8 mouse cellular contexts compared by ENCODE assay signal in the genomic region with DNA sequence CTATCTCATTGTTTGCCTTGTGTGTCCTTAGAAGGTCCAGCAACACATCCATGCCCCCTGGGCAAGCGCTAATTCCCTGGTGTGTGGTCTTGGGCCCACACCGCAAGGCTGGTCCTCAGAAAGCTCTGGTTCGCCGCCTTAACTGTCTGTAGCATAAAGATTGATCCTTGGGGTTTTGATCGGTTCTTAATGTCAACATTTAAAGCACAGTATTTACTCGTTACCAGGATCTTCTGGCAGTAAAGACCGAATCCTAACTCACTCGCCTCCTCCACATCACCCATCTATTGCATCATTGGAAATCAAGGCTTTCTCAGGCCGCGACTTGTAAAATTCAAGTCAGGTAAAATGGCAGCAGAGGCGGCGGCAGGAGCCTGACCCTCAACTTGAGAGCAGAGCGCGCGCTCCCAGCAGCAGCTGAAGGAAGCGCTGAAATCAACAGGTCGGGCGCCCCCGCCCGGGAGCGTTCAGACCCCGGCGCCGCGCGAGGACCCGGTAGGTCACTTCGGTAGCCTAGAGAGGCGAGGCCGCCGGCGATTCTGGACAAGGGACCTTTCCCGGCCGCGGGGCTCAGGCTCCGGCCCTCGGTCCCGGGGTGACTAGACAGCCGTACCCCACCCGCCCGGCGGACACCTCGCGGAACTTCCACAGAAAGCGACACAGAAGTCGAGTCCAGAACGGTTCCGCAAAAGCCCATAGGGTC. TPM values are rescaled to one million over a fixed set of nuclear protein-coding genes. Genes with fewer than 3 reads are reported as not detected.
DNase-seq lines count a peak whose midpoint lies in the region; ATAC-seq and TF ChIP-seq lines count a peak whose summit lies in the region.

No protein-coding gene starts in this region.

- peak; percentile 22 for ATAC-seq in granulocyte monocyte progenitor cell, adult 5-6 weeks (replicated peaks; ENCODE audit: poor library complexity, severe bottlenecking)
- peak; percentile 36 for ATAC-seq in intestine, postnatal 0 days
- ATAC-seq in limb, embryonic 13.5 days (ENCODE audit: low FRiP score, low read depth): peak; percentile 70
- ATAC-seq in midbrain, embryonic 13.5 days: peak; percentile 72; the same call in 1 of the 2 replicates
- ATAC-seq in monocyte, adult 5-6 weeks (replicated peaks; ENCODE audit: insufficient number of reproducible peaks, low FRiP score, low TSS enrichment, poor library complexity, severe bottlenecking): no peak

- H3K36me3 ChIP-seq in intestine, postnatal 0 days (ENCODE audit: control insufficient read depth, insufficient read depth): no peaks in the 10 kb centered on the region
- no peaks in the 10 kb centered on the region for H3K36me3 ChIP-seq in limb, embryonic 13.5 days
- no peaks in the 10 kb centered on the region for H3K36me3 ChIP-seq in midbrain, embryonic 13.5 days

- H3K4me3 ChIP-seq in intestine, postnatal 0 days (ENCODE audit: low read depth, low read length): peak overlapping the region; percentile 73
- H3K4me3 ChIP-seq in limb, embryonic 13.5 days: peak overlapping the region; percentile 74
- H3K4me3 ChIP-seq in midbrain, embryonic 13.5 days (replicated peaks): peak overlapping the region; percentile 62

- peak overlapping the region; percentile 57 for H3K9ac ChIP-seq in intestine, postnatal 0 days (ENCODE audit: low read depth, low read length)
- H3K9ac ChIP-seq in limb, embryonic 13.5 days: peak overlapping the region; percentile 74
- peak overlapping the region; percentile 64 for H3K9ac ChIP-seq in midbrain, embryonic 13.5 days (replicated peaks)

- TF ChIP-seq CTCF in intestine, postnatal 0 days (IDR thresholded peaks at IDR 0.05; ENCODE audit: low read depth): peak; percentile 54

- peak overlapping the region; percentile 75 for H3K27ac ChIP-seq in intestine, postnatal 0 days (ENCODE audit: low read depth, low read length)
- peak overlapping the region; percentile 44; the same call in 1 of the 2 replicates for H3K27ac ChIP-seq in limb, embryonic 13.5 days
- H3K27ac ChIP-seq in midbrain, embryonic 13.5 days: no peak overlapping the region

- H3K4me2 ChIP-seq in intestine, postnatal 0 days (replicated peaks; ENCODE audit: low read depth): peak overlapping the region; percentile 87
- H3K4me2 ChIP-seq in limb, embryonic 13.5 days (replicated peaks): peak overlapping the region; percentile 96
- peak overlapping the region; percentile 100 for H3K4me2 ChIP-seq in midbrain, embryonic 13.5 days (replicated peaks)

- no peaks in the 10 kb centered on the region for H3K9me3 ChIP-seq in intestine, postnatal 0 days (ENCODE audit: control insufficient read depth)
- no peaks in the 10 kb centered on the region for H3K9me3 ChIP-seq in limb, embryonic 13.5 days
- H3K9me3 ChIP-seq in midbrain, embryonic 13.5 days: no peaks in the 10 kb centered on the region

- peaks cover 6% of the 10 kb centered on the region; the same call in 1 of the 2 replicates for H3K27me3 ChIP-seq in intestine, postnatal 0 days (replicated peaks; ENCODE audit: control insufficient read depth, insufficient read depth, low read length)
- peaks cover 16% of the 10 kb centered on the region for H3K27me3 ChIP-seq in limb, embryonic 13.5 days
- H3K27me3 ChIP-seq in midbrain, embryonic 13.5 days: peaks cover 20% of the 10 kb centered on the region

- WGBS in intestine, postnatal 0 days: 4% methylated on average over 48 of the region's 48 CpGs
- WGBS in limb, embryonic 13.5 days: 2% methylated on average over 48 of the region's 48 CpGs
- 3% methylated on average over 48 of the region's 48 CpGs for WGBS in midbrain, embryonic 13.5 days

- peak; percentile 90 for DNase-seq in adrenal gland, adult 2 months
- DNase-seq in embryo, embryonic 11 days: peak; percentile 92
- DNase-seq in spleen, adult 12 weeks (ENCODE audit: low spot score): peak; percentile 47

- no peaks in the 10 kb centered on the region for H3K4me1 ChIP-seq in intestine, postnatal 0 days (replicated peaks; ENCODE audit: control insufficient read depth, insufficient read depth, low read length)
- peaks cover 17% of the 10 kb centered on the region for H3K4me1 ChIP-seq in limb, embryonic 13.5 days
- peaks cover 10% of the 10 kb centered on the region for H3K4me1 ChIP-seq in midbrain, embryonic 13.5 days (replicated peaks)

RNA-seq across cellular contexts. Expression of a gene that starts 0.7 kb away (rescaled TPM):
- 10 to 100 TPM; 17.9 to 18.2 TPM for total RNA-seq in adrenal gland, adult 2 months (2021)
- polyA plus RNA-seq in adrenal gland, adult 2 months (2012; rRNA removed): 1.3 and 1.5 TPM in 2 replicates
- total RNA-seq in granulocyte monocyte progenitor cell, adult 5-6 weeks (2014; fragmentation: Nextera tagmentation): 0.19 TPM in 1 of 2 replicates, not detected in the other
- 0.26 and 1.6 TPM in 2 replicates for total RNA-seq in granulocyte monocyte progenitor cell, adult 5-6 weeks (2017)
- polyA plus RNA-seq in intestine, postnatal 0 days (2015; fragmentation: Nextera tagmentation; extraction: Ambion mirVana): 2.7 and 2.9 TPM in 2 replicates
- polyA plus RNA-seq in limb, embryonic 13.5 days (2015; fragmentation: Nextera tagmentation; extraction: Ambion mirVana): 1.7 and 1.9 TPM in 2 replicates
- polyA plus RNA-seq in midbrain, embryonic 13.5 days (2015; fragmentation: Nextera tagmentation; extraction: Ambion mirVana): 3.7 and 4.4 TPM in 2 replicates
- total RNA-seq in monocyte, adult 5-6 weeks (2017): 21.4 to 51.4 TPM (median 30.0 TPM) in 3 replicates
